Mouse (Mus musculus): ENCODE data around the gene Wfs1.
"Not testable (repeated sequence)": the region's sequence is repeated elsewhere in the genome, so short reads cannot be mapped to it uniquely, and the experiment has no call there.

Gene Wfs1

GRCm38 (mm10) chr5:36988124-36988780, 753 bp downstream of the Wfs1 start:
- no peak for DNase-seq (ENCODE audit: low spot score in 2 of 2)

- no peak for DNase-seq (ENCODE audit: low spot score in 2 of 2)
These were observed 2.4 kb downstream of the Wfs1 start for GRCm38 (mm10) chr5:36986617-36987016.

GRCm38 (mm10) chr5:36982271-36982670, 6.7 kb downstream of the Wfs1 start:
- no peak for DNase-seq (ENCODE audit: low spot score in 2 of 2)

- no peak for DNase-seq (ENCODE audit: low spot score in 2 of 2)
These were observed 9.4 kb downstream of the Wfs1 start for GRCm38 (mm10) chr5:36979631-36980030.

GRCm38 (mm10) chr5:36979001-36979400, 10.0 kb downstream of the Wfs1 start:
- DNase-seq (ENCODE audit: low spot score in 2 of 2), result no peak

GRCm38 (mm10) chr5:36977809-36978208, 11.2 kb downstream of the Wfs1 start:
- DNase-seq (ENCODE audit: low spot score in 2 of 2), result no peak

- DNase-seq (ENCODE audit: low spot score in 2 of 2), result no peak
These were observed 13.7 kb downstream of the Wfs1 start for GRCm38 (mm10) chr5:36975336-36975735.

GRCm38 (mm10) chr5:36971587-36971986, 17.4 kb downstream of the Wfs1 start:
- no peak for DNase-seq (ENCODE audit: low spot score in 2 of 2)

GRCm38 (mm10) chr5:36960501-36960900, 28.5 kb downstream of the Wfs1 start:
- peak; percentile 50 to 55 for DNase-seq (ENCODE audit: low spot score in 2 of 2)

- DNase-seq (ENCODE audit: low spot score in 2 of 2), result peak in 1 of 2 experiments; percentile 77
These were observed 30.2 kb downstream of the Wfs1 start for GRCm38 (mm10) chr5:36958837-36959236.

- DNase-seq (ENCODE audit: low spot score in 2 of 2), result no peak
These were observed 33.6 kb downstream of the Wfs1 start for GRCm38 (mm10) chr5:36955366-36955765.

- DNase-seq (ENCODE audit: low spot score in 2 of 2), result no peak
These were observed 36.7 kb downstream of the Wfs1 start for GRCm38 (mm10) chr5:36952311-36952710.

GRCm38 (mm10) chr5:36950871-36951270, 38.1 kb downstream of the Wfs1 start:
- DNase-seq (ENCODE audit: low spot score in 2 of 2), result no peak

- peak in 1 of 2 experiments; percentile 80 for DNase-seq (ENCODE audit: low spot score in 2 of 2)
These were observed 40.2 kb downstream of the Wfs1 start for GRCm38 (mm10) chr5:36948831-36949230.

- peak in 1 of 2 experiments; percentile 48 for DNase-seq (ENCODE audit: low spot score in 2 of 2)
These were observed 42.6 kb downstream of the Wfs1 start for GRCm38 (mm10) chr5:36946445-36946844.

GRCm38 (mm10) chr5:36945713-36946112, 43.3 kb downstream of the Wfs1 start:
- no peak for DNase-seq (ENCODE audit: low spot score in 2 of 2)

- peak; percentile 75 to 79 for DNase-seq (ENCODE audit: low spot score in 2 of 2)
These were observed 43.8 kb downstream of the Wfs1 start for GRCm38 (mm10) chr5:36945102-36945701.

GRCm38 (mm10) chr5:36944552-36944951, 44.5 kb downstream of the Wfs1 start:
- no peak for DNase-seq (ENCODE audit: low spot score in 2 of 2)

- no peak for DNase-seq (ENCODE audit: low spot score in 2 of 2)
These were observed 46.6 kb downstream of the Wfs1 start for GRCm38 (mm10) chr5:36942446-36942845.

GRCm38 (mm10) chr5:36938991-36939390, 50.0 kb downstream of the Wfs1 start:
- not testable (repeated sequence) for DNase-seq (ENCODE audit: low spot score in 2 of 2)

GRCm38 (mm10) chr5:36938021-36938420, 51.0 kb downstream of the Wfs1 start:
- no peak for DNase-seq (ENCODE audit: low spot score in 2 of 2)

- no peak for DNase-seq (ENCODE audit: low spot score in 2 of 2)
These were observed 52.5 kb downstream of the Wfs1 start for GRCm38 (mm10) chr5:36936548-36936947.

Measured in left cerebral cortex, adult 9 months (tissue).